Mouse (Mus musculus) thymus, postnatal 36 days (tissue): ENCODE results near the gene Cyp4f39.

Experiments used
- DNase-seq, 2 experiments: peaks; one replicate each; pipeline ENCODE4 v3.0.0; 2022; ENCODE audit warnings: mixed read lengths in 2 of 2

Gene Cyp4f39

DNA sequence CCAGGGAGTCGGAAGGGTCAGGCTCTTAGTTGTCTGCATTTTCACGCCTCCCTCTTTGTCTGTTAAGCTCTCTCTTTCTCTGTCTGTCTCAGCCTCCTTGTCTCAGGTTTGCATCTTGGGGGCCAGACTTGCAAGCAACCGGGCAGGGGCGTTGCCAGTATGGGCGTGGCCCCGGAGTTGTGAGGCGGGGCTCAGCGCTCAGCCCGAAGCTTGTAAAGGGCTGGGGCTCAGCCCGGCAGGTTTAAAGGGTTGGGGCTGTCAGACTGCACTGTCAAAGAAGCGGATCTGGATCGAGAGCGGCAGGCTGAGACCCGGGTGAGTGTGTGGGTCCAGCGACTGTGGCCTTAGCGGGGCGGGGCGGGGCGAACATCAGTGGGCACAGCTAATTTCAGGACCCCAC is at the start of gene Cyp4f39:
Gene Cyp4f39, plus strand, starts transcription at position 242 of the 400 bp plus-strand sequence.
- peak; percentile 33 to 54 for DNase-seq

DNA sequence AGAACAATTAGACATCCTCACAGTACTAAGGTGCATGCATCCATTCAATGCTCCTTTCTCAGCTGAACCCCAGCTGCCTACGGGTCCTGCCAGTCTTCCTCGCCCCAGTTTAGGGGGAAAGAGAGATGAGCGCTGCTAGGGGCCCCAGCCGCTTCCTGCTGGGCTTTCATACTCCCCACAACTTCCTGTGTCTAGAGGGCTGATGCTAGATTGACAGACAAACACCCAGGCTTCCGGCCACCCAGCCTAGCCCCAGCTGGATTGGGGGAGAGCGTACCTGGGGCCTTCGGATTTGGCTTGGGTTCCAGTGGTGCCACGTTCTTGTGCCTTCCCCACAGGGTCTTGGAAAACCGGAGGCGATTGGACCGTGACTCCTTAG is 49.8 kb upstream of the Cyp4f39 start:
- DNase-seq: peak; percentile 85 to 89

DNA sequence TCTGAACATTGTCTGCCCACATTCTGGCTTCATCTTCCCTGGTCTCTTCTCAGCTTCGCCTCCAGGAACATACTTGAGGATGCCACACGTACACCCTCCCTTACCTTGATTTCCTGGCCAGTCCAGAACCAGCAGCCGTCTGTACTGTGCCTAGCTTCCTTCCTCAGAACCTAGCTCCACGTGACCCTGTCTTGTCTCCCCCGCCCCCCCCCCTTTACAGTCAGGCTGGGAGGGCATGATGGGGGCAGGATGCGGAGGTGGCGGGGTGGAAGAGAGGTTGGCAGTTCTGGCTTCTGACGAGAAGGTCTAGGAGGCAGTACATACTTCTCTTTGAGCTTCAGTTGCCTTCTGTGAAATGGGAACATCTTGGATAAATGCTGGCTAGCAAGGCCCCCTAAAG is 49.1 kb upstream of the Cyp4f39 start, which contains the start of gene Rasal3:
Gene Rasal3, minus strand, starts transcription at position 167 of the 400 bp plus-strand sequence.
- peak; percentile 77 to 87 for DNase-seq

DNA sequence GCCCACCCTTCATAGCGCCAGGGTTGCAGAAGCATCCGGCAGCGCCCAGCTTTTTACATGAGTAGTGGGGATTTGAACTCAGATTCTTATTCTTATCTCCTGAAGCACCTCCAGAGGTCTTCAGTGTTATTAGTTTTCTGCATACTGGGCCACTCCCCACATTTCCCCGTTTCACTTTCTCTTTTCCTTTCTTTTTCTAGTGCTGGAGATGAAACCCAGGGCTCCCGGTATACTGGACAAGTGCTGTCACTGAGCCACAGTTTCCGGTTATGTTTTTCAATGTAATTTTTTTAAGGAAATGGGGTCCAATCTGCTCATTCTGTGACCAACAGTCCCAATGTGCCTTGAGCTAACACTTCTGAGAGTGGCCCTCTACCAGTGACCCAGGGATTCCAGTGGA is 40.6 kb upstream of the Cyp4f39 start:
- DNase-seq: no peak

DNA sequence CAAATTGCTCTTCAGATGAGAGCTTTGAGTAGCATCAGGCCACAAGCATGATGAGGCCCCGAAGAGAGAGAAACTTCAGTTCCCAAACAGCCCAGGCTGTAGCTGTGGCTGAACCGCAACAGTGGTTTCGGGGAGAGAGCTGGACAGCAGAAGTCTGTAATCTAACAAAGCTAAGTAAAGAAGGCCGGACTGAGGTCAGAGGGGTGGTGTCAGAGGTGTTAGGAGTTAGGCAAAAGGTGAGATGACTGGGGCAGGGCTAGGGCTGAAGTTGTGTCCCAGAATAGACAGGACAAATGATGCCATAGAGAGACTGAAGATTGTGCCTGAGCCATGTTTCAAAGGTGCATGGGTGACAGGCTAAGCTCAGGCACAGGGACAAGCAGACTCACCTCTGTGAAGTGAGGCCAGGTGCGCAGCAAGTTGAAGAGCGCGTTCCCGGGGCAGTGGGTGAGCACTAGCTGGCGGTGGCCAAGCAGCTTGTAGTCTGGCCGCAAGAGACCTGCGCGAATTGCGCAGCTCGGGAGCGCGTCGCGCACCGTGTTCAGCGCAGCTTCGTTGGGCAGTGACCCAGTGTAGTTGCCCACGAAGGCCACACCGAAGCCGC is 37.0 kb upstream of the Cyp4f39 start:
- DNase-seq: no peak

DNA sequence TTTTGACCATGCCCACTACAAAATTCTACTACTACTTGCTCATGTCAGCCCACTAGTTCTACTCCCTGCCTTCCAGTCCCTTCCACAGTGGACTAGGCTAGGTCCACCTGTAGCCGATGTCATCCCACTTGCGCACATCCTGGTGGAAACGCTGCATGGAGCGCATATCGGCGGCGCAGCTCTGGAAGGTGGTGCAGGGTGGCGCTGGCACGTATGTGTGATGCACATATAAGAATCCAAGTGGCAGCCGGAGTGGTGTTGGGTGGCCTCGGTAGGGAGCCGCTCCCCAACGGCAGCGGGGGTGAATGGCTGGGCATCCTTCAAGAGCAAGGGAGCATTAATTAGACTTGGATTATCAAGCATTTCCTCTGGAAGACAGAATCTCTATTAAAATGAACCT is 35.8 kb upstream of the Cyp4f39 start:
- DNase-seq: no peak

DNA sequence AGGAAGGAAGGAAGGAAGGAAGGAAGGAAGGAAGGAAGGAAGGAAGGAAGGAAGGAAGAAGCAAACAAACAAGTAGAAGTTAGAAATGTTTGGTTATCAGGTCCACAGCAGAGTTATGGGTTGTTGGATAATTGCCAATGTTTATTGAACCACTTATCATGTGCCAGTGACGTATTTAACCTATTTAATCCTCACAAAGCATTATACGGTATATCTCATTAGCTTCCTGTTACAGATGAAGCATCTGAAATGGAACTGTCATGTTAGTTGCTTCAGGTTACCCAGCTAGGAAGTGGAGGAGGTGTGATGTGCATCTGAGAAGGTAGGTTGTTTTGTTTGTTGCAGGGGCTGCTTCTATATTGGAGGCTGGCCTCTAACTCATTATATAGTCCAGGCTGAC is 32.5 kb upstream of the Cyp4f39 start:
- DNase-seq: no peak

DNA sequence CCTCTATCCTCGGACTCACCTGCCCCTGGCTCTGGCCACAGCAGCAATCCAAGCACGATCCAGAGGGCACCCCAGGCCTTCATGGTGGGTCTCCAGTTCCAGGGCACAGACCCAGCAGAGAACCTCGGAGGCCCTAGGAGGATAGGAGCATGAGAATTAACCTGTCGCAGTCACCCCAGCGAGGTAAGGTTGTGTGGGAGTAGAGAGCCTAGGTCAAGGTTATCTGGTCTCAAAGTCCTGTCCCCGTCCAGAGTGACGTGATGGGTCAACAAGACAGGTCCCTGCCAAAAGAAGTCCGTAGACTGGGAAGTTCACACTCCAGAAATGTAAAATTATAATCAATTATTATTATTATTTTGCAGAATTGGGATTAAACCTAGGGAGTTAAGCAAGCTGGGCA is 31.7 kb upstream of the Cyp4f39 start:
- DNase-seq: no peak

DNA sequence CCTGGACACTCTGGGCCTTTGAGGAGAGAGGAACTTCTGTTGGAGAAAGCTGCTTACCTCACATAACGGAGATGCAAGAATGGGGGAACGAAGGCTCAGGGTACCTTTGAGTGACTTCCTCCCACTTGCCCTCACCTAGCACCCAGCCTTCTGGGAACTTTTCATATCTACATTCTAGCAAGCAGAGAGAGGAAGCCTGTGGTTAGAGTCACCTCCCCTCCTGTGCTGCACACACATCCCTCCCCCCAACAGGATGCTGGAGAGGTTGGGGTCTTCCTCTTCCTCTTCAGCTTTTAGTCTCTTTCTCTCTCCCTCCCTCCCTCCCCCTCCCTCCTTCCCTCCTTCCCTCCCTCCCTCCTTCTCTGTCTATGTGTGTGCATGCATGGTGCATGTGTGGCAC is 28.5 kb upstream of the Cyp4f39 start, which contains the start of gene Pglyrp2:
Gene Pglyrp2, minus strand, starts transcription at position 134 of the 400 bp plus-strand sequence.
- DNase-seq: peak; percentile 74 to 90

DNA sequence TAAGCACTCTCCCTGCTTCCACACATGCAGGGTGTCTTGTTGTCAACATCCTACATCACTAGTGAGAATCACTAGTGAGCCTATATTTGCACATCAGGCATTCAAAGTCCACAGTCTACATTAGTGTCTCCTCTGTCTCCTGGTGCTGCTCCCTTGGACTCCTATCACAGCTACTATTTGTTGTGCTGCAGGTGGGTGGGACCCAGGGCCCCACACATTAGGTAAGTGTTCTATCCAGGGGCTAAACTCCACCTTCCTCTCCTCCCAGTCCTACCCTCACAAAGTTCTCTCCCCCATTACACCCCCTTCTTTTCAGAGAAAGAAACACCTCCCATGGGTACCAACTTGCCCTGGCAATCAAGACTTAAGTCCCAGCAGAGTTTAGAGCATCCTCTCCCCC is 25.9 kb upstream of the Cyp4f39 start:
- no peak for DNase-seq

DNA sequence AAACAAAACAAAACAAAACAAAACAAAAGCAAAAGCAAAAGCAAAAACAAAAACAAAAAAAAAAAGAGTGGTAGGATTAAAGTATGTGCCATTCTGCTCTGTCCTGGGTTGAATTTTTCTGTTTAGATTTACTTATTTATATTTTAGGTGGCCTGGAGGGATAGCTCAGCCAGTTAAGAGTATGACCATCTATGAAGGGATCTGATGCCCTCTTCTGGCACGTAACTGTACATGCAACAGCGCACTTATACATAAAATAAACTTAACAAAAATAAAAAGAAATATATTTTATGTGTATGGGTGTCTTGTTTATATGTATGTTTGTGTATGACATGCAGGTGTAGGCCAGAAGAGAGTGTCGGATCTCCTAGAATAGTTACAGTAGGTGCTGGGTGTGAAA is 20.6 kb upstream of the Cyp4f39 start:
- DNase-seq: no peak

DNA sequence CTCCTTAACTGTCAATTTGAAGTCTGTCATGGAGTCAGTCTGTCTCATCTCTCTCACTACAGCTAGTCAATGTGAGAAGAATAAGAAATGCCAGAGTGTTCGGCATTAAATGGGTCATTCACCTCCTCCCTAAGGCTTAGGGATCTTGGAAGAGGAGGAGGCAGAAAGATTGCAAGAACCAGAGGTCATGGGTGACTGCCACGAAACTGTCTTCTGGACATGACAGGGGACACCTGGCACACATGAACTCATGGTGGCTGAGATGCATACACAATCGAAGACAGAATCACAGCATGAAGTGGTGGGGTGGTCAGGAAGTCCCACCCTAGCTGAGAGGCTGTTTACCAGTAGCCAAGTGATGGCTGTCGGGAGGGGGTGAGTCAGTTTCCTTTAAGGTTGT is 18.2 kb upstream of the Cyp4f39 start:
- DNase-seq: no peak

DNA sequence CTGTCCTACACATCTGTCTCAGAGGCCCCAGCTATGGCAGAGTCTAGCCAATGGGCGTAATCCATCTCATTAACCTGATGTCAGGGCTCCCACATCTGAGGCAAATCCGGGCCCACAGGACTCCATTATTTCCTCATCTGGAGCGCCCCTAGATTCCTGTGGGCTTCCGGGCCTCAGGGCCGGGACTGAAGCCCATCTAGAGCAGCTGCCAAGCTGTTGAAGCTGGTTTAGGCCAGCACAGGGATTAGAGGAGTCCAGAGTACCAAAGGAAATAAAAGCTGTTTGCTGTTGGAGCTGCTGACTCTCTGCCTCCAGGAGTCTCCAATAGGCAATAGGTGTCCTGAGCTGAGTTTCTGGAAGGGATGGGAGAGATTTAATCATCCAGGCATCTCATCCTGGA is 17.4 kb upstream of the Cyp4f39 start:
- DNase-seq: no peak

DNA sequence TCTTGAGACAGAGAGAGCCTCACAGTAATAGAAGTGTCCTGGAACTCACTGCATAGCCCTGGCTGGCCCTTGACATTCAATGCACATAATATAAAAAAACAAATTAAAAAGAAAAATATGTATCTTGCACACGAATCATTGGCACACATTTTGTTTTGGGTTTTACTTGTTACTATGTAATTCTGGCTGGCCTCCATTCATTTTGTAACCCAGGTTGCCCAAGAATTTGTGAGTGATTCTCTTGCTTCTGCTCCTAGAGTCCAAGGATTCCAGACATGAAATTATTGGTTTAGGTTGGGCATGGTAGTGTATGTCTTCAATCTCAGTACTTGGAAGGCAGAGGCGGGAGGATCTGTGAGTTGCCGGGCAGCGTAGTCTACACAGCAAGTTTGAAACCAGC is 15.4 kb upstream of the Cyp4f39 start:
- DNase-seq: no peak

DNA sequence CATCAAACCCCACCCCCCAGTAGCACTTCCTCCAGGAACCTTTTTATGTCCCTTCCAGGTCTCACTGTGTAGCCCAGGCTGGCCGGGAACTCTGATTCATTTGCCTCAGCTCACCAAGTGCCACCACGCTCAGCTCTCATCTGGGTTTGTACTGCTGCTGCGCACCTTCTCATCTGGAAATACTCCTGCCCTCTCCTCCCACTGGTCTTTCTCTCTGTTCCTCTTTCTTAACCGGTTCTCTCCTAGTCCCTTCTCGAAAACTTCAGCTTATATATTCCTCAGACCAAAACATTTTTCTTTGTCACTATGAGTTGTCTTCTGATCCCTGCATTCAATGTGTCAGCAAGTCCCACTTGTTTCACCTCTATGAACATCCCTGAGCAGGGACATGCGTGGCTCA is 9.3 kb upstream of the Cyp4f39 start:
- no peak for DNase-seq

DNA sequence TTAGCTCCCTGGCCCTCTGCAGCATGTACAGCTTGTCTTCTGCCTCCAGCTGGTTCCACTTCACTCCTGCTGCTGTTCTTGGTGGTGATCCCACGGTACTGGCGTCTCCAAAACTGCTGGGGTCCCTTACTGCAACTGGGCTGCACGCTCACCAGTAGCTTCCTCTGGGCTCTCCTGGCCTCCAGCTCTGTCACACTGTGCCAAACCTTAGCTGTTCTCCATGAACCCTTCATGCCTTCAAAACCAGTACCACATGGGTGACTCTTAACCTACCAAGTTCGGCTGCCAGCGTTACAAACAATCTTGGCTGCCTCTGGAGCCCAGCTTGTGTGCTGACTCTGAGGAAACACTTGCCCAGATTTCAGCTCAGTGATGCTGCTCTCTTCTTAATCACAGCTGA is 7.5 kb upstream of the Cyp4f39 start:
- DNase-seq: no peak

DNA sequence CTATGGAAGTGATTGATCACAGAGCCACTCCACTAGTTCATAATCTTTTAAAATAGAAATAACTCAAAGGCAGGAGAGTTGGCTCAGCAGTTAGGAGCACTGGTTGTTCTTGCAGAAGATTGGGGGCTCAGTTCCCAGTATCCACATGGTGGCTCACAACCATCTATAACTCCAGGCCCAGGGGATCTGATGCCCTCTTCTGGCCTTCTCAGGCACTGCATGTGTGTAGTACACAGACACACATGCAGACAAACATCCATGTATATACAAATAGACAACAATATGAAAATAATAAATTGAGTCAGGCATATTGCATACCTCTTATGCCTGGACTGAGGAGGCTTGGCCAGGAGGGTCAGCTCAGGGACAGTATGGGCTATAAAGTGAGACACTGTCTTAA is 5.3 kb upstream of the Cyp4f39 start:
- no peak for DNase-seq

DNA sequence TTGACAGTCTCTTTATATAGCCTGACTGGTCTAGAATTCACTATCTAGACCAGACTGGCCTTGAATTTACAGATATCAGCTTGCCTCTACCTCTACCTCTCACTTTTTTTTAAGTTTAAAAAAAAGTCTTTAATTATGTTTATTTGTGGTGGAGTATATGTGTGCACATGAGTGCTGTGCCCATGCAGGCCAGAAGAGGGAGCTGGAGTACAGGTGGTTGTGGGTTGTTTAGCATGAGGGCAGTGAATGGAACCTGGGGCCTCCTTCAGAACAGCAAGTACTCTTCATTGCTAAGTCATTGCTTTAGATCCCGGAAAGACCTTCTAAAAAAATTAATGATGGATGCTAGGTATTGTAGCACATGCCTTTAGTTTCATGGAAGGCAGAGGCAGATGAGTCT is 3.5 kb upstream of the Cyp4f39 start:
- DNase-seq: no peak

DNA sequence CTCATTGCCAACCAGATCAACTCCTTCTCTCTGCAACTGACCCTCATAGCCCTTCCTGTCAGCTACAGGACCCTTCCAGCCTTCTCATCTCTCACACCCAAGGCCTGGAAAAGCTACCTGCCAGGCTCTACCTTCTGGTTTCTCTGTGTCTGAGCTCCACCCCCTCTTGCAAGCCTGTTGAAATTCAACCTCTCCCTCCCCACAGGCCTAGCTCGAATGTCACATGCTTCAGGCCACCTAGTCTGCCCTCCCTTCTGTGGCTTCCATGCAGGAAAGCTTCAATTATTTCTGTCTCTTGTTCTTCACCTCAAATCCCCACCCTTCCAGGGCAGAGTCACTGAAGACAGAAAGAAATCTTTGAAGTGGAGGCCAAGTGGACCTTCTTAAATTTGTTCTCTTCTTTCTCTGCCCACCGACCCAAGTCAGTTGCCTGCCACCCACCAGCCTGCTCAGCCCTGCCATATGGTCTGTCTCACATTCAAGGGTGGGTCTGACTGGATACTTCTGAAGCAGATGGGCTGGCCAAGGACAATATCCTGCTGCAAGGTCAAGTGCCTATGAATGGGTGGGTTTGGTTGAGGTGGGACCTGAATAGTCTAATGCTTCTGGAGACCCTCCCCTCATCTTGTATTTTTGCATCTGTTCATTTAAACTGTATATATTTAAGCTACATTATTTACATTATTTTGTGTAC is 1.5 kb upstream of the Cyp4f39 start:
- DNase-seq: no peak

DNA sequence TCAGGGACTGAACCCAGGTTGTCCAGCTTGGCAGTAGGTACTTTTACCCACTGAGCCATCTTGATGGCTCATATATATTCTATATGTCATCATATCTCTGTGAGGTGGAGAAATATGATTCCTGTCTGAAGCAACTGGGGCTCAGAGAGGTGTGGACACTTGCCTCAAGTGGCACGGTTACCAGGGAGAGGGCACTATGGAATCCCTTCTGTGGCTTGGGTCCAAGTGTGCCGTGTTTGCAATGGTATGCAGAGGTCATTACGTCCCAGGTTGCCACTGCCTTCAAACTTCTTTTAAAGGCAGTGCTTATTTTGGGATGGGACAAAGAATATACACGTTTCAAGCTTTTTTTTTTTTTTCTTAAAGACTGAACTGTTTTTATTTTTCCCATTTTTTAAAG is 1.7 kb downstream of the Cyp4f39 start:
- DNase-seq: no peak

DNA sequence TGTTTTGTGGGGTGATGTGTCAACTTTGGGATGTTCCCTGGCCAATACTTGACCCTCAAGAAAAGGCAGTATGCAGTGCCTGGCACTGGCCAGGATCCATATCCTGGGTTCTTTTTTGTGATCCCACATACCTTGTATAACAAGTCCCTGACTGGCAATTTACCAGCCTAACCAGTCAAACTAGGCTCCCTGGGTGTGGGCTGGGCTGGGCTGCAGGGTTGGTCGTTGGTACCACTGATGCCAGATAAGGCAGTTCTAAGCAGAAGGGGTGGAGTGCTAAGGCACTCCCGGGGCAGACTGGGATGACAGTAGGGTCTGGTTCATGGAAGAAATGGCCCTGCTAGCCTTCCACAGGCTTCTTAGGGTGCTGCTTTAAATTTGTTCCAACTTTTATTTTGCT is 2.5 kb downstream of the Cyp4f39 start:
- DNase-seq: no peak

DNA sequence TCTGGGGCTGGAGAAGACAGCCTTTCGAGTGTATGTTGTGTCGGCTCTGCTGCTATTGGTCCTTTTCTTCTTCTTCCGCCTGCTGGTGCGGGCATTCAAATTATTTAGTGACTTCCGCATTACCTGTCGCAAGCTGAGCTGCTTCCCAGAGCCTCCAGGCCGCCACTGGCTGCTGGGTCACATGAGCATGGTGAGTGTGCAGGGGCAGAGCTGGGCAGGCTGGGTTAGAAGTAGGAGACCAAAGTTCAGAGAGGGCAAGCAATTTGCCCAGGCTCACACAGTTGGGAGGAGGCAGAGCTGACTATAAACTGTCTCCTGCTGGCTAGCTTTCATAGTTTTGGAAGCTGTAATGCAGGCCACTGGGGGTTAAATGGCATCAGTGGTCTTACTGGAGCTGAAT is 16.0 kb downstream of the Cyp4f39 start:
- DNase-seq: no peak

DNA sequence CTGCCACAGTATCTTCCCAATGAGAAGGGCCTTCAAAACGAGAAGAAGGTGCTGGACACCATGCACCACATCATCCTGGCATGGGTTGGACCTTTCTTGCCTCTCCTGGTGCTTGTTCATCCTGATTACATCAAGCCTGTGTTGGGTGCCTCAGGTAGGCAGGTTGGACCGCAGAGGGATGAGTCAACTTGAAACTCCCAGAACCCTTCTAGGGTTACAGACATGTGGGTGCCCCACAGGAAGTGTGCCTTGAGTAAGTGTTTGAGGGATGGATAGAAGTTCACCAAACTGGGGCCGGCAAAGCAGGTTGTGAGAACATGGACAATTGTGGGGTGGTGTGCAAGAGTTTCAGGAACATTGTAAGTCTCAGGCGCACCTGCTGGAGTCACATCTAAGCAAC is 18.3 kb downstream of the Cyp4f39 start:
- DNase-seq: no peak

DNA sequence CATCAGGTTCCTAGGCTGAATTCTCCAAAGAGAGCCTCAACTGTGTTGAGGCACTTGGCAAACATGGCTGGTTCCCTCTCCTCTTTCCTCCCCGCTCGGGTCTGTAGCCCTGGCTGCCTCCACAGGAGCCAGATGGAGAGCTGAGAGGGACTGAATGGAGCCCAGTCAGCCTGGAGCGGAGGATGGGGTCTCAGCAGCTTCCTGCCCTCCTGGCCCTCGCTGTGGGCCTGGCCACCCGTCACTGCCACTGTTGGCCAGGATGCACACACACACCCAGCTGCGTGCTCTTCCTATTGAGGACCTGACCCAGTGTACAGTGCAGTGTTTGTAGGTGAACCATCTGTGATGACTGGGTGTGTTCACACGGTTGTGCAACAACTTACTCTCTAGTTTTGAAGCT is 19.7 kb downstream of the Cyp4f39 start:
- no peak for DNase-seq
